Mouse (Mus musculus) ES-CJ7 (cell line): ENCODE results near the gene Brsk2.
A peak's percentile ranks its signal among the peaks of the same experiment; 100 is the strongest.

ENCODE experiments used
- DNase-seq: peaks from one replicate; pipeline ENCODE4 v3.0.0; 2011; ENCODE audit warnings: low read depth, low spot score

Gene Brsk2

DNA sequence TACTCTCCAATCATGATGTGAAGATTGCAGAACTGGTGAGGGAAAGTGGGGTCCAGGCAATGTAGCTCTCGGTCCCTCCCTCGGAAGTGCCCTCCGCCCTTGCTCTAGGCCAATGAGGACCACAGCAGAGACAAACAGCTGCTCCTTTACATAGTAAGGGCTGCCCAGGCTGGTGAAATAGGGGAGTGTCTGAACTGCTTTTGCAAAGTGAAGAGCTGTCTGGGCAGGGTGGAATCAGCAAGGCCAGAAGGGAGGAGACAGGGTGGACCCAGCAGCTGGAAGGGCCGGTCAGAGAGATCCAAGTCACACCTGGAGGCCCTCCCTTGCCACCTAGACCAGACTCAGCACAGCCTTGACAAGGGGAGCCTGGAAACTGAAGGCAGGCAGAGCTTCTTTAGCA lies 76.4 kb downstream of the Brsk2 start:
- DNase-seq, result no peak

DNA sequence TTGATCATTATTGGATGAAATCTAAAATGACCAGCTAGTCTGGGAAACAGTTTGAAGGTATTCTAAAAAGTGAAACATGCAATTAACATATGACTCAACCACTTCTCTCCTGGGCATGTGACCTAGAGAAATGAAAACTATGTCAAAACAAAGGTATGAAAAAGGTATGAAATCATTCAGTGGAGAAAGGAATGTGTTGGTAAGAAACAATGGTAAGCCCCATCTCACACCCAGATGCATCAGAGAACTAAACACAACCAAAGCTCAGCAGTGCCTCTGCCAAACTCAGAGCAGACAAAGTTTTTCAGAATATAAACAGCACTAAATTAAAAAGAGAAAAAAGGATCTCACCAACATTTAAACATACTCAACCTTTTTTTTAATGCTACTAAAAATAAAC lies 80.5 kb downstream of the Brsk2 start:
- no peak for DNase-seq

DNA sequence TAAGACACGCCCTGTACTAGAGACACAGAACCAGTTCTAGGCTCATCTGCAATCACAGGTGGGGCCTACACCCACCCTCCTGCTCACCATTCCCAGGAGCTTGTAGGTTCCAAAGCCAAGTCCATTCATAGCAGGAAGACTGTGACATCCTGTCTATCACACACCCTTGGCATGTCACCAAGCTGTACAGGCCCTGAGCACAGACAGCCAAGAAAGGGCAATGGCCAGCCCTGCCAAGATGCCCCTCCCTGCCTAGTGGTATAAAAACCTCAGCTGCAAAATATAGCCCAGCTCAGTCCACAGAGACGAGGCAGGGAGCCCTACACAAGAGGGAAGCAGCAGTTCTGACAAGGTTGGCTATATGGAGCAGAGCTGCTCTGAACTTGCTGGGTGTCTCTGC lies 84.6 kb downstream of the Brsk2 start:
- no peak for DNase-seq

DNA sequence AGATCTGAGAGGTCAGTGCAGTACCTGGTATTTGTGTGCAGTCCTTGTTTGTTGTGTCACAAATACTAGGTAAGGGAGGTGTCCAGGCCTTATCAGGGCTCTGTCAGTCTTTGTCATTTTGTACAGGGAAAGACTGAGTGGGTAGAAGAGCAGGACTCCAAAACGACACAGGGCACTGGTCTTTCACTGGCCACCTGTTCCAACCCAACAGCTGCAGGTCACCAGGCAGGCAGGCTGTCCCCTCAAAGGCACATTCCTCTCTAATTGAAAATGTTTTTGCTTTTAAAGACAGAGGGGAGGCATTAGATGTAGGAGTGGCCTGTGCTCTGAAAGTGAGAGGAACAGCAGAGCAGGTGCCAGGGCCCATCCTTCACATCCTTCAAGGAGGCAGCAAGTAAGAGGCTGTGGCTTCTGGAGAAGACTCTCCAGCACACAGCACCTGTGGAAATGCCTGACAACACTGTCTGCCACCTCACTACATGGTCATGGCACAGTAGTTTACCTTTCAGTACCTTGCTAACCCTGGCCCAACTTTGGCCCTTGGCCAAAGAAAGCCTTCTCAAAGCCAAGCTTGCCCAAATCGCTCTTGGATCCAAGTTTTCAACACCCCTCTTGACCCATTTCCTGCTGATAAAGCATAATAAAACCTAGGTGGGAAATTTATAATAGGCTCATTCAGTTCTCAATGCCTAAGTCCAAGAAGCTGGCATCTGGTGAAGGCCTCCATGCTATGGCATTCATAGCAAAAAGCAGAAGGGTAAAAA lies 85.7 kb downstream of the Brsk2 start:
- DNase-seq, result no peak

DNA sequence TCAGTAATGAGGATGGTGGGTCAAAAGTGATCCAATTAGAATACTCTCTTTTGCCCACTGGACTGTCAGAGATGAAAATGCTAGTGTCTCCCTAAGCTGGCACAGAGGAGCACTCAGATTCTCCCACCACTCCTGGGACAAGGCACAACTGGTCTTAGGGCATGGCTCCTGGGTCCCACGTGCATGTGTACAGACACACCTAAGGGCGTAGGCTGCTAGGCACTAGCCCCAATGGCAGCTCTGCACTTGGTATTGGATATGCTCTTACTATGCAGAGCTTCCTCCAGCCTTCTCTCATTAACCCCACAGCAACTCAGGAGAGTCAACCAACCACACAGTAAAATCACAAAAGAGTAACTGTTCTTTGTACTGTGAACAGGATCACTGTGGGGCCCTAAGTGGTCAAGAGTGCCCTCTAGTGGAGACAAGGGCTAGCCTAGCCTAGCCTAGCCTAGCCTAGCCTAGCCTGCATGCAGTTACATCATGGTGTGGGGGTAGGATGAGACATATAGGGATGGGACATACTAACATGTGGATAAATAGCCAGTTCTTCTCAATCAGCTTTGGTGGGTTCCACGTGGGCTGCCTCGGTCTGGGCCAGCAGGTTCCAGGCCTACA lies 88.1 kb downstream of the Brsk2 start:
- DNase-seq, result peak; percentile 50

DNA sequence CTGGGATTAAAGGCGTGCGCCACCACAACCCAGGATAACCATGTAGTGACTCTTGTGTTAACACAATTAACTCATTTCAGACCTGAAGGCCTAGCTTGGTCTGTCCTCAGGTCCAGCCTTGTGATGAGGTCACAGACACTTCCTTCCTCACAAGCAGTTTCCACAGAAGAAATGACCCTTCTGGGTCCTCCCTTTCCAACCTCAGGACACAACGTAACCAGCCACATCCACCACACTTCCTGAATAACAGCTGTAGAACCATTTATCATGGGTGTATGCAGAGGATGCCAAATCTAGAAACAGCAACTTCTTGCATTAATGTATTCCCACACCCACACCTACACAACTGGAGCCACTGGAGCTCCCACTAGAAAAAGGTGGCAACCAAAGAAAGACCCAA lies 91.2 kb downstream of the Brsk2 start:
- DNase-seq, result no peak

DNA sequence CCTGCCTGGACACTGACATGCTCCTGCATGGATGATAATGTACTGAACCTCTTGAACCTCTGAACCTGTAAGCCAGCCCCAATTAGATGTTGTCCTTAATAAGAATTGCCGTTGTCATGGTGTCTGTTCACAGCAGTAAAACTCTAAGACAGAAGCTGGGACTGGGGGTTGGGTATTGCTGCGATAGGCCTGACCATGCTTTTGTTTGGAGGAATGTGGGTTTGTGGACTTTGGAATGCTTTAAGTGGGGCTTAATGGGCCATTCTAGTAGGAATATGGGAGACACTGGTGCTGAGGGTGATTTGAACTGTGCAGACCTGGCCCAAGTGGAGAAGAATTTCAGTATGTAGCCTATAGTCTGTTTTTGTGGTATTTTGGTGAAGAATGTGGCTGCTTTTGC lies 95.8 kb downstream of the Brsk2 start:
- DNase-seq, result peak; percentile 25

DNA sequence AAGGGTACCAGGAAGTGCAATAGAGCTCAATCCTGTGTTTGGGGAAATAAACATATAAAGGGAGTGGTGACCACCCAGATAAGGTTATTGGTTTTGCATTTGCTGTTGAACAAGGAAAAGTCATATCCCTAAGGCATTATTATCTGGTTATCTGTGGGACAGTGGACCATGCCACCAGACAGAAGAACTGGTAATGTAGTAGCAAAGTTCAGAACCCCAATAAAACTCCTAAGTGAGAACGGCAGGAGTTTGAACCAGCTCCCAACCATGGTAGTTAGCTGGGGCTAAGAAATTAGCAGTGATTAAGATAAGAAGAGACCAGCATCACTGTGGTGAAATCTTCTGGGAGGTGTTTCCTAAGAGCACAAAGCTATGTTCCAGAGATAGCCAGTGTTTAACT lies 96.4 kb downstream of the Brsk2 start:
- no peak for DNase-seq

DNA sequence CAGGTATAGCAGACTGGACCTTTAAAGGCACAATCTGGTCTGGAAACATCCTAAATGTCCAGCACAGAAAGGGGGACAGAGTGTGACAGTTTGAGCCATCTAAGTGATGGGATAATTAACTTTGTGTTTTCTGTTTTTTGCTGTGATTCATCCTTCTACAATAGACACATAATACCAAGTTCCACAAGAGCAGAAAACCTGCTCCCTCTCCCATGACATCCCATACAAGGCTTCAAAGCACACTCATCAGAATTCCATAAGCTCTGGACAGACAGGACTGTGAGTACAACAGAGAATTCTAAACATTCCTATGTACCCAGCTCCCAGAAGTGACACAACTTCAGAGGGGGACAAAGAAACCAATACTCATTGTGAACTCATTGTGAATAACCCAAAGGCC lies 101.0 kb downstream of the Brsk2 start:
- DNase-seq, result no peak
